Mouse (Mus musculus) natural killer cell, adult 2 months (primary cell): ENCODE measurements around the gene Lipt2.

ENCODE experiments used
- DNase-seq, 2 experiments: peaks; one replicate each; pipeline ENCODE4 v3.0.0; 2022; ENCODE audit warnings: low spot score in 2 of 2

The Lipt2 gene

GRCm38 (mm10) chr7:100159105-100159841, at the start of gene Lipt2:
Gene Lipt2, plus strand, starts transcription at chr7:100159277.
- peak; percentile 79 to 85 for DNase-seq

DNA sequence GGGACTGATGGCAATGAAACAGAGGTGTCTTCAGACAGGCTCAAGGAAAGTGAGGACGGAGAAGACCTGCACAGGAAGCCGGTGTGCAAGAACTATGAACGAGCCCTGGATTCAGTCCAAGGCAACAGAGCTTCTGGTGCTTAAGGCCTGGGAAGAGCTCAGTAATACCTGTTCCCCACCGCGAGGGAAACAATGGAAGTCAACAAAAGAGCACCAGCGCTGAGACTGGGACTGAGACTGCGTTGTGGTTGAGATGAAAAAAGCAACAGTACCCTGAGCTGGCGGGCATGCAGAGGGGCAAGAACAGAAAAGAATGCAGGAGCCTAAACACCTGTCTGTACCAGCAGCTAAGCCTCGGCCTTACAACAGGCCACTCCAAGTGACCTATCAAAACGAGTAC, 47.6 kb upstream of the Lipt2 start:
- no peak for DNase-seq

DNA sequence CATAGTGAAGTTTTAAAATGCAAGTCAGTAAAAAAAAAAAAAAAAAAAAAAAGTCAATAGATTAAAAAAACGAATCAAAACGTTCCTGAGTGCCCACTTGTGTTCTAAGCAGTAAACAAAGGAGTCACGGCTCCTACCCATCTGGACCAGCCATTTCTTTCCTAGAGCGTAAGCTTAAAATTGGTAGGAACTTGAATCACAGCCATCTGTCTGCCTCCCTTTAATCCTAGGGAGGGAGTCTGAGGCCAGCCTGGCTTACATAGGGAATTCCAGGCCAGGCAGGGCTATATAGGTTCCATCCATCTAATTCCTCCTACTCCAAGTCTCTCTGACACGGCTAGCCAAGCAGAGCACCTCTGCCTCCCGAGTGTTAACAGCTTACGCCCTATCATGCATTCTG, 45.3 kb upstream of the Lipt2 start:
- DNase-seq: no peak

DNA sequence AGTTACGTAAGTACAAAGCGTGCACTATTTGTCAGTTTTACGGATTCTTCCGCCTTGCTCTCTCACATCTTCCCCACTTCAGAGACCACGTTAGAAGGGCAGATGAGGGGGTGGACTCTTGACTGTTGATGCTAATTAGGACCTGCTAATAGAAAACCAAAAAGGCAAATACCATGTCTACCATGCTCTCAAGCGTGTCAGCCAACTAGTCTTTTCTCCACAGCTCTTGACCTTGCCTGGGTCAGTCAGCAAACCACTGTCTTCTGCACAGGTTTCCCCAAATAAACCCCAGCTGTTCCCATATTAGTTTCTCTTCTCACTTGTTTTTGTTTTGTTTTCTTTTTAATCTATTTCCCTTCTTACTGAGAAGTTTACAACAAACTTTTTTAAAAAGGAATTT, 44.8 kb upstream of the Lipt2 start:
- DNase-seq: no peak

GRCm38 (mm10) chr7:100120791-100121261, 38.3 kb upstream of the Lipt2 start:
- peak; percentile 24 to 26 for DNase-seq

- peak; percentile 99 for DNase-seq
Measured at GRCm38 (mm10) chr7:100121376-100121789, 37.7 kb upstream of the Lipt2 start, which contains the start of gene Pold3. Gene Pold3, minus strand, starts transcription at chr7:100121565.

- DNase-seq: peak; percentile 14 to 37
Measured at GRCm38 (mm10) chr7:100123486-100123885, 35.6 kb upstream of the Lipt2 start.

- peak; percentile 54 to 67 for DNase-seq
Measured at GRCm38 (mm10) chr7:100124211-100124610, 34.9 kb upstream of the Lipt2 start.

GRCm38 (mm10) chr7:100125166-100125565, 33.9 kb upstream of the Lipt2 start:
- no peak for DNase-seq

GRCm38 (mm10) chr7:100126514-100126913, 32.6 kb upstream of the Lipt2 start:
- no peak for DNase-seq

GRCm38 (mm10) chr7:100128262-100129041, 30.6 kb upstream of the Lipt2 start:
- DNase-seq: no peak

GRCm38 (mm10) chr7:100130592-100130991, 28.5 kb upstream of the Lipt2 start:
- DNase-seq: no peak

GRCm38 (mm10) chr7:100132379-100132778, 26.7 kb upstream of the Lipt2 start:
- no peak for DNase-seq

- DNase-seq: no peak
Measured at GRCm38 (mm10) chr7:100137038-100137437, 22.0 kb upstream of the Lipt2 start.

DNA sequence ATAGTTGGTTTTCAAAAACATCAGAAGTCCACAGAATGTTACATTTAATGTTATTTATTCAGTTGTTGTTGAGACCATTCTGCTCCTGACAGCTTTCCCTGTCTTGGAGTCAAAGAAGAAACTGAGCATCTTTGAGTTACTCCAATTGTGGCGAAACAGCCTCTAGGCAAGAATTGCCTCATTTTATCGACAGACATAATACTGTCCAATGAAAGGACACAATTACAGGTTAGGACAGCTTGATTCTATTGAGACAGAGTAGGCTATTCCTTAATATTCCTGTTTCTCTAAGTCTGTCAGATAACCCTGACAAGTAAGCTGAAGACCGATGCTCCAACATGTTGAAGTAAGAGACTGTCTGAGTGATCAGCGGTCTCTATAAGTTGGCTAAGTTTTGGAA, 21.0 kb upstream of the Lipt2 start:
- no peak for DNase-seq

DNA sequence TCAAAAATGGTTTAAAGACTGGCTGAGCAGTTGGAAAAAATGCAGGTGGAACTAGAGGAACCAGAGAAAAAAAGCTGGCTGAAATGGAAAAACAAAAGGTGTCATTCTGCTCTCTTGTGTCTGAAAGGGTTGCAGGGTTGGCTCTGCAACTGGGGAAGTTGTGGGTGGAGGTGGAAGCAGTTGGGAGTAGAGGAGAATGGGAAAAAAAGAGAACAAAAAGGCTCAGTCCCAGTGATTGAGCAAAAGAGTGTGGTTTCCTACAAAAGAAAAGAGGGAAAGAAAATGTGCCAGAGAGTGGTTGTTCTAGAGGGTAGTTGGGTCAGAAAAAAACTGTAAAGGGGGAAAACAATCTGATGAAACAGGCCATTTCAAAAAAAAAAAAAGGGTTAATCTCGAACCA, 18.5 kb upstream of the Lipt2 start:
- no peak for DNase-seq

- no peak for DNase-seq
Measured at GRCm38 (mm10) chr7:100148586-100148985, 10.5 kb upstream of the Lipt2 start.

- DNase-seq: no peak
Measured at GRCm38 (mm10) chr7:100150086-100150485, 9.0 kb upstream of the Lipt2 start.

GRCm38 (mm10) chr7:100150626-100151025, 8.5 kb upstream of the Lipt2 start:
- no peak for DNase-seq

DNA sequence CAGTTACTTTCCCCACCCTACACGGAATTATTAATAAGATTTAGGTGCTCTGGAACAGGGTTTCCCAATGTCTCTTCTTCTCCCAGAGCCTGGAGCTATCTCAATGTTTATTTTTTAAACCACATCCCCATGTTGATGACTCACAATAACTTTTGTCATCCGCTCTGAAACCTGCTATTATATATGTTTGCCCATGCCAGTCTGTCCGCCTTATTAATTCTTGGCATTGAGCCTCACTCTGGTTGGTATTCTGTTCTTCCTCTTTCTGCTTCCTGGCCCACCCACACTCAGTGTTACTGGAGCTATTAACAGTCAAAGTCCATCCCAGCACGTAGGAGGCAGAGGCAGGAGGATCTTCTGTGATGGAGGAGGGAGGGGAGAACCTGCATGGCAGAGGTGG, 1.4 kb upstream of the Lipt2 start:
- no peak for DNase-seq

- DNase-seq: no peak
Measured at GRCm38 (mm10) chr7:100160006-100160405, 929 bp downstream of the Lipt2 start.

- no peak for DNase-seq
Measured at GRCm38 (mm10) chr7:100163506-100163905, 4.4 kb downstream of the Lipt2 start.

DNA sequence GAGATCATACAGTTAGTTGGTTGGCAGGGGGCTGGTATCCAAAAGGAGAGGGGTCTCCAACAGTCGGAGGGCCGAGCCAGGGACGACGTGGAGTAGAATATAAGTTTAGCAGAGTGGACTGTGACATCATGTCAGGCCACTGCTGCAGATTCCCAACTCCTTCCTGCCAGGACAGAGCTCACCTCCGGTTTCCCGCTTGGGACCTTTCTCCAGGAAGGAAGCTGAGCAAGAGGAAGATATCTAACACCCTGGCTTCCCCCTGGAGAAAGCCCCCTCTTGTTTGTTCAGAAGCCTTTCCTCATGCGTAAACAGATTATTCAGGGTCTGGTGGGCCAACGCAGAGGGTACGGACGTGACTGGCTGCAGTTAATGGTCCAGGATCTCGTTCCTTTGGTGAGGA, 9.6 kb downstream of the Lipt2 start:
- DNase-seq: no peak
